Mouse (Mus musculus): Measurements from ENCODE around the gene Gm42688. TPM values are rescaled to one million over a fixed set of nuclear protein-coding genes. Genes with fewer than 3 reads are reported as not detected.

Gene Gm42688
- polyA plus RNA-seq, 1 experiment, result not detected

GRCm38 (mm10) chr6:83068221-83068620 is 33.2 kb upstream of the Gm42688 start:
- Histone ChIP-seq H3K27ac (ENCODE audit: insufficient read depth, low read depth, low read length) (no peak overlapping the region), H3K4me3 (ENCODE audit: insufficient read depth, low read depth, low read length) (no peak overlapping the region), H3K4me1 (ENCODE audit: control insufficient read depth, insufficient read depth, low read length) (peaks cover 8% of the 10 kb centered on the region)
- 11% methylated on average over 8 of the region's 8 CpGs for whole genome bisulfite sequencing
- no peak for TF ChIP-seq POLR2A (IDR thresholded peaks at IDR 0.05; ENCODE audit: insufficient read depth, low read depth, low read length)
- no peak for TF ChIP-seq CTCF (IDR thresholded peaks at IDR 0.05; ENCODE audit: insufficient read depth, low read depth, low read length)

- TF ChIP-seq POLR2A (IDR thresholded peaks at IDR 0.05; ENCODE audit: insufficient read depth, low read depth, low read length) (no peak), CTCF (IDR thresholded peaks at IDR 0.05; ENCODE audit: insufficient read depth, low read depth, low read length) (no peak)
- H3K4me1 ChIP-seq (ENCODE audit: control insufficient read depth, insufficient read depth, low read length), result peaks cover 8% of the 10 kb centered on the region
- no peak overlapping the region for H3K27ac ChIP-seq (ENCODE audit: insufficient read depth, low read depth, low read length)
- no peak overlapping the region for H3K4me3 ChIP-seq (ENCODE audit: insufficient read depth, low read depth, low read length)
- 1% methylated on average over 81 of the region's 81 CpGs for WGBS
Measured at GRCm38 (mm10) chr6:83068706-83069487, 32.5 kb upstream of the Gm42688 start.

- TF ChIP-seq POLR2A (IDR thresholded peaks at IDR 0.05; ENCODE audit: insufficient read depth, low read depth, low read length) (no peak), CTCF (IDR thresholded peaks at IDR 0.05; ENCODE audit: insufficient read depth, low read depth, low read length) (no peak)
- no peak overlapping the region for H3K4me3 ChIP-seq (ENCODE audit: insufficient read depth, low read depth, low read length)
- WGBS, result 2% methylated on average over 69 of the region's 69 CpGs
Measured at GRCm38 (mm10) chr6:83069488-83070246, 31.8 kb upstream of the Gm42688 start.

GRCm38 (mm10) chr6:83070247-83070310 is 31.3 kb upstream of the Gm42688 start, which contains the start of gene Tlx2:
Gene Tlx2 (minus strand): TSS chr6:83070293.
- no peak for TF ChIP-seq CTCF (IDR thresholded peaks at IDR 0.05; ENCODE audit: insufficient read depth, low read depth, low read length)
- TF ChIP-seq POLR2A (IDR thresholded peaks at IDR 0.05; ENCODE audit: insufficient read depth, low read depth, low read length), result no peak
- H3K4me3 ChIP-seq (ENCODE audit: insufficient read depth, low read depth, low read length), result no peak within 1 kb of the TSS
- H3K4me1 ChIP-seq (ENCODE audit: control insufficient read depth, insufficient read depth, low read length), result peaks cover 8% of the 10 kb centered on the region
- no peak within 1 kb of the TSS for H3K27ac ChIP-seq (ENCODE audit: insufficient read depth, low read depth, low read length)
- WGBS, result 1% methylated on average over 10 of the region's 10 CpGs

More at GRCm38 (mm10) chr6:83069488-83070246, 31.8 kb upstream of the Gm42688 start:
- peaks cover 8% of the 10 kb centered on the region for H3K4me1 ChIP-seq (ENCODE audit: control insufficient read depth, insufficient read depth, low read length)
- H3K27ac ChIP-seq (ENCODE audit: insufficient read depth, low read depth, low read length), result no peak overlapping the region

- H3K4me3 ChIP-seq (ENCODE audit: insufficient read depth, low read depth, low read length), result no peak overlapping the region
Measured at GRCm38 (mm10) chr6:83070311-83071219, 30.9 kb upstream of the Gm42688 start.

GRCm38 (mm10) chr6:83071220-83071619 is 30.2 kb upstream of the Gm42688 start:
- WGBS, result under 1% methylated on average over 24 of the region's 24 CpGs
- Histone ChIP-seq H3K27ac (ENCODE audit: insufficient read depth, low read depth, low read length) (no peak overlapping the region), H3K4me1 (ENCODE audit: control insufficient read depth, insufficient read depth, low read length) (peaks cover 8% of the 10 kb centered on the region), H3K4me3 (ENCODE audit: insufficient read depth, low read depth, low read length) (no peak overlapping the region)
- no peak for TF ChIP-seq CTCF (IDR thresholded peaks at IDR 0.05; ENCODE audit: insufficient read depth, low read depth, low read length)
- no peak for TF ChIP-seq POLR2A (IDR thresholded peaks at IDR 0.05; ENCODE audit: insufficient read depth, low read depth, low read length)

More at GRCm38 (mm10) chr6:83070311-83071219, 30.9 kb upstream of the Gm42688 start:
- peaks cover 8% of the 10 kb centered on the region for H3K4me1 ChIP-seq (ENCODE audit: control insufficient read depth, insufficient read depth, low read length)
- no peak overlapping the region for H3K27ac ChIP-seq (ENCODE audit: insufficient read depth, low read depth, low read length)
- WGBS, result 1% methylated on average over 57 of the region's 58 CpGs
- TF ChIP-seq POLR2A (IDR thresholded peaks at IDR 0.05; ENCODE audit: insufficient read depth, low read depth, low read length) (no peak), CTCF (IDR thresholded peaks at IDR 0.05; ENCODE audit: insufficient read depth, low read depth, low read length) (no peak)

GRCm38 (mm10) chr6:83074979-83075378 is 26.4 kb upstream of the Gm42688 start:
- no peak overlapping the region for H3K27ac ChIP-seq (ENCODE audit: insufficient read depth, low read depth, low read length)
- no peak overlapping the region for H3K4me3 ChIP-seq (ENCODE audit: insufficient read depth, low read depth, low read length)
- TF ChIP-seq POLR2A (IDR thresholded peaks at IDR 0.05; ENCODE audit: insufficient read depth, low read depth, low read length) (no peak), CTCF (IDR thresholded peaks at IDR 0.05; ENCODE audit: insufficient read depth, low read depth, low read length) (no peak)
- peaks cover 14% of the 10 kb centered on the region for H3K4me1 ChIP-seq (ENCODE audit: control insufficient read depth, insufficient read depth, low read length)
- WGBS, result 10% methylated on average over 2 of the region's 2 CpGs

GRCm38 (mm10) chr6:83077630-83078323 is 23.6 kb upstream of the Gm42688 start, which contains the start of gene Pcgf1:
Gene Pcgf1 (plus strand): TSS chr6:83077869.
- peaks cover 12% of the 10 kb centered on the region for H3K4me1 ChIP-seq (ENCODE audit: control insufficient read depth, insufficient read depth, low read length)
- TF ChIP-seq CTCF (IDR thresholded peaks at IDR 0.05; ENCODE audit: insufficient read depth, low read depth, low read length), result no peak
- no peak; the same call in 1 of the 2 replicates for TF ChIP-seq POLR2A (IDR thresholded peaks at IDR 0.05; ENCODE audit: insufficient read depth, low read depth, low read length)
- peak within 1 kb of the TSS; percentile 71 for H3K4me3 ChIP-seq (ENCODE audit: insufficient read depth, low read depth, low read length)
- H3K27ac ChIP-seq (ENCODE audit: insufficient read depth, low read depth, low read length), result peak within 1 kb of the TSS; percentile 98
- WGBS, result under 1% methylated on average over 54 of the region's 54 CpGs
